Mouse (Mus musculus): Measurements from ENCODE around the gene Ctse. TPM values are rescaled to one million over a fixed set of nuclear protein-coding genes. Genes with fewer than 3 reads are reported as not detected.

The Ctse gene
- polyA plus RNA-seq, 1 experiment from 2014 or later: 5.5 TPM

DNA sequence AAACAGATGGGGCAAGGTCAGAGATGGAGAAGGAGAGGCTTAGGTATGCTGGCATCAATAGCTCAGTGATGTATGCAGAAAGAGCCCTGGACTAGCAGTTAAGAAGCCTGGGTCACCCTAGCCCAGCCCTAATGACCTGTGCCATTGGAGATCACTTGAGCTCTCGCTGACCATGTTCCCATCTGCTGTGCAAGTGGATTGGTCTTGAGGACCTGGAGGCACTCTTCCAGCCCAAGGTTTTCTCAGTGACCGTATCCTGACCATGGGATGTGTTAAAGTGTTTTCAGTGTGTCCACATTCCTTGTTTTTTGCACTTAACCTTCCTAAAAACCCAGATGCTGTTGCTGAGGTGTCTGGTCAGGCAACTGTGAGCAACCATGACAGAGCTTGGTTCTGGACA is 22.2 kb downstream of the Ctse start:
- Histone ChIP-seq H3K4me2 (replicated peaks; ENCODE audit: low read depth) (no peak overlapping the region), H3K9ac (ENCODE audit: low read depth, low read length) (no peak overlapping the region), H3K36me3 (ENCODE audit: control insufficient read depth, insufficient read depth) (no peaks in the 10 kb centered on the region), H3K27me3 (replicated peaks; ENCODE audit: control insufficient read depth, insufficient read depth, low read length) (no peaks in the 10 kb centered on the region), H3K4me3 (ENCODE audit: low read depth, low read length) (no peak overlapping the region), H3K9me3 (ENCODE audit: control insufficient read depth) (no peaks in the 10 kb centered on the region), H3K27ac (ENCODE audit: low read depth, low read length) (no peak overlapping the region), H3K4me1 (replicated peaks; ENCODE audit: control insufficient read depth, insufficient read depth, low read length) (no peaks in the 10 kb centered on the region)
- WGBS: 89% methylated on average over 2 of the region's 2 CpGs
- no peak for ATAC-seq
- no peak for TF ChIP-seq CTCF (IDR thresholded peaks at IDR 0.05; ENCODE audit: low read depth)

DNA sequence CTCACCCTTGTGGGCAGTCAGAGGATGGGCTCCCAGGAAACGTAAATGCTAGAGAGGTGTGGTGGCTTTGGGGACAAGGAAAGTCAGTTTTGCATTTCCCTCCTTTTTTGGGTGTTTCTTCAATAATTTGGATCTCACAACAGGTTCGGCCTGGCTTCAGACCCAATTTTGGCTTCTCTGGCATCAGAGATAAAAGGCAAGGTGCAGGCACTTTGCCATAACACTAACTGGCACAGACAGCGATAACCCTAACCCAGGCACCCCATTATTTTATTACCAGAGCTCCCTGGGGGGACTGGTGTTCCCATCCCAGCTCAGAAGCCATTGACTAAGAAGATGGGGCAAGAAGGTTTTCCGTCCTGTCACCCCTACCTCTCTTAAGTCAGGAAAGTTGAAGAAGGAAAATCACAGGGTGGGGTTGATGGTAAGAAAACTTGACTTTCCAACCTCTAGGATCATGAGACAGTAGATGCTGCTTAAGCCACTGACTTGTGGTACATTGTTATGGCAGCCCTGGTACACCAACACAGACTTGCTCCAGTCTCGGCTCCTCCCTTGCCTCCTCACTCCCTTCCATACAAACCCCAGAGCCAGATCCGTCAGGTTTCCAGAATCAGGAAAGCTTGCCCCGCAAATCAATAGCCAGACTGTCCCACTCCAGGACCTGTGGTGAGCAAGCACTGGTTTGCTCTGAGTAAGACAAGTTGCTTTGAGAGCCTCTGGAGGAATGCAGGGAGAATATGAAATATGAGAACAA is 22.8 kb downstream of the Ctse start:
- H3K27ac ChIP-seq (ENCODE audit: low read depth, low read length): no peak overlapping the region
- 78% methylated on average over 7 of the region's 7 CpGs for WGBS
- TF ChIP-seq CTCF (IDR thresholded peaks at IDR 0.05; ENCODE audit: low read depth): no peak

GRCm38 (mm10) chr1:131661749-131662148 is 23.6 kb downstream of the Ctse start:
- H3K36me3 ChIP-seq (ENCODE audit: control insufficient read depth, insufficient read depth): no peaks in the 10 kb centered on the region
- no peaks in the 10 kb centered on the region for H3K9me3 ChIP-seq (ENCODE audit: control insufficient read depth)
- no peaks in the 10 kb centered on the region for H3K4me1 ChIP-seq (replicated peaks; ENCODE audit: control insufficient read depth, insufficient read depth, low read length)
- no peaks in the 10 kb centered on the region for H3K27me3 ChIP-seq (replicated peaks; ENCODE audit: control insufficient read depth, insufficient read depth, low read length)
- no peak overlapping the region for H3K9ac ChIP-seq (ENCODE audit: low read depth, low read length)
- ATAC-seq: peak; percentile 25; the same call in 1 of the 2 replicates
- no peak for TF ChIP-seq CTCF (IDR thresholded peaks at IDR 0.05; ENCODE audit: low read depth)
- H3K4me3 ChIP-seq (ENCODE audit: low read depth, low read length): no peak overlapping the region
- H3K27ac ChIP-seq (ENCODE audit: low read depth, low read length): no peak overlapping the region
- 52% methylated on average over 3 of the region's 3 CpGs for WGBS
- H3K4me2 ChIP-seq (replicated peaks; ENCODE audit: low read depth): no peak overlapping the region

More for the DNA sequence above, 22.8 kb downstream of the Ctse start:
- H3K36me3 ChIP-seq (ENCODE audit: control insufficient read depth, insufficient read depth): no peaks in the 10 kb centered on the region
- no peaks in the 10 kb centered on the region for H3K4me1 ChIP-seq (replicated peaks; ENCODE audit: control insufficient read depth, insufficient read depth, low read length)
- H3K9me3 ChIP-seq (ENCODE audit: control insufficient read depth): no peaks in the 10 kb centered on the region
- no peak overlapping the region for H3K4me2 ChIP-seq (replicated peaks; ENCODE audit: low read depth)
- H3K9ac ChIP-seq (ENCODE audit: low read depth, low read length): no peak overlapping the region
- ATAC-seq: no peak
- H3K4me3 ChIP-seq (ENCODE audit: low read depth, low read length): no peak overlapping the region
- no peaks in the 10 kb centered on the region for H3K27me3 ChIP-seq (replicated peaks; ENCODE audit: control insufficient read depth, insufficient read depth, low read length)

- Histone ChIP-seq H3K4me1 (replicated peaks; ENCODE audit: control insufficient read depth, insufficient read depth, low read length) (no peaks in the 10 kb centered on the region), H3K36me3 (ENCODE audit: control insufficient read depth, insufficient read depth) (no peaks in the 10 kb centered on the region), H3K9ac (ENCODE audit: low read depth, low read length) (no peak overlapping the region), H3K4me2 (replicated peaks; ENCODE audit: low read depth) (no peak overlapping the region), H3K4me3 (ENCODE audit: low read depth, low read length) (no peak overlapping the region), H3K27me3 (replicated peaks; ENCODE audit: control insufficient read depth, insufficient read depth, low read length) (no peaks in the 10 kb centered on the region), H3K9me3 (ENCODE audit: control insufficient read depth) (no peaks in the 10 kb centered on the region), H3K27ac (ENCODE audit: low read depth, low read length) (no peak overlapping the region)
- 82% methylated on average over 9 of the region's 9 CpGs for WGBS
- no peak for TF ChIP-seq CTCF (IDR thresholded peaks at IDR 0.05; ENCODE audit: low read depth)
- ATAC-seq: no peak
Measured at GRCm38 (mm10) chr1:131663286-131663995, 25.3 kb downstream of the Ctse start.

- Histone ChIP-seq H3K9me3 (ENCODE audit: control insufficient read depth) (no peaks in the 10 kb centered on the region), H3K4me2 (replicated peaks; ENCODE audit: low read depth) (no peak overlapping the region), H3K4me3 (ENCODE audit: low read depth, low read length) (no peak overlapping the region), H3K4me1 (replicated peaks; ENCODE audit: control insufficient read depth, insufficient read depth, low read length) (no peaks in the 10 kb centered on the region), H3K36me3 (ENCODE audit: control insufficient read depth, insufficient read depth) (no peaks in the 10 kb centered on the region), H3K27ac (ENCODE audit: low read depth, low read length) (no peak overlapping the region), H3K9ac (ENCODE audit: low read depth, low read length) (no peak overlapping the region), H3K27me3 (replicated peaks; ENCODE audit: control insufficient read depth, insufficient read depth, low read length) (no peaks in the 10 kb centered on the region)
- WGBS: 90% methylated on average over 5 of the region's 5 CpGs
- ATAC-seq: no peak
- no peak for TF ChIP-seq CTCF (IDR thresholded peaks at IDR 0.05; ENCODE audit: low read depth)
Measured at GRCm38 (mm10) chr1:131664136-131664535, 26.0 kb downstream of the Ctse start.

DNA sequence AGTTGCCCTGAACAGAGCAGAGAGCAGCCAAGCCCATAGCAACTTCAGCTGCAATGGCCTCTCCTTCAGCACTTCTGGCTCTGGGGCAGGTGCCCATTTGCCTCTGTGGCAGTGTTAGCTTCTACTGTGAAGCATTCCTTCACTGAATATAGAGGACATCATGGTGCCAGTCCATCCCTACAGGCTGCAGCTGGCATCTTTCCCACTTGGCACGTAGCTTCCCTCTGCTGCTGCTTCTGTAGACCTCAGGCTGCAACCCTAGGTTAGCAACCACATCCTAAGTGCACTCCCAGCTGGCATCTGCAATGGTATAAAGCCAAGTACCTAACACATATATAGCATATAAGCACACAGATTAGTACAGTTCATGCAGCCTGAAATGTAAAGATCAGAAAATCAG is 27.8 kb downstream of the Ctse start:
- Histone ChIP-seq H3K36me3 (ENCODE audit: control insufficient read depth, insufficient read depth) (no peaks in the 10 kb centered on the region), H3K9me3 (ENCODE audit: control insufficient read depth) (no peaks in the 10 kb centered on the region), H3K4me3 (ENCODE audit: low read depth, low read length) (no peak overlapping the region), H3K9ac (ENCODE audit: low read depth, low read length) (no peak overlapping the region), H3K27ac (ENCODE audit: low read depth, low read length) (no peak overlapping the region), H3K4me1 (replicated peaks; ENCODE audit: control insufficient read depth, insufficient read depth, low read length) (no peaks in the 10 kb centered on the region), H3K27me3 (replicated peaks; ENCODE audit: control insufficient read depth, insufficient read depth, low read length) (no peaks in the 10 kb centered on the region), H3K4me2 (replicated peaks; ENCODE audit: low read depth) (no peak overlapping the region)
- ATAC-seq: no peak
- no peak for TF ChIP-seq CTCF (IDR thresholded peaks at IDR 0.05; ENCODE audit: low read depth)
- 77% methylated on average over 1 of the region's 1 CpGs for WGBS
